Mouse (Mus musculus): ENCODE results near the gene Ccdc157. TPM values are rescaled to one million over a fixed set of nuclear protein-coding genes. Genes with fewer than 3 reads are reported as not detected.
A peak's percentile ranks its signal among the peaks of the same experiment; 100 is the strongest.
"Not testable (repeated sequence)": the region's sequence is repeated elsewhere in the genome, so short reads cannot be mapped to it uniquely, and the experiment has no call there.

The Ccdc157 gene
- polyA plus RNA-seq, 1 experiment from 2014 or later, result 9.5 TPM

DNA sequence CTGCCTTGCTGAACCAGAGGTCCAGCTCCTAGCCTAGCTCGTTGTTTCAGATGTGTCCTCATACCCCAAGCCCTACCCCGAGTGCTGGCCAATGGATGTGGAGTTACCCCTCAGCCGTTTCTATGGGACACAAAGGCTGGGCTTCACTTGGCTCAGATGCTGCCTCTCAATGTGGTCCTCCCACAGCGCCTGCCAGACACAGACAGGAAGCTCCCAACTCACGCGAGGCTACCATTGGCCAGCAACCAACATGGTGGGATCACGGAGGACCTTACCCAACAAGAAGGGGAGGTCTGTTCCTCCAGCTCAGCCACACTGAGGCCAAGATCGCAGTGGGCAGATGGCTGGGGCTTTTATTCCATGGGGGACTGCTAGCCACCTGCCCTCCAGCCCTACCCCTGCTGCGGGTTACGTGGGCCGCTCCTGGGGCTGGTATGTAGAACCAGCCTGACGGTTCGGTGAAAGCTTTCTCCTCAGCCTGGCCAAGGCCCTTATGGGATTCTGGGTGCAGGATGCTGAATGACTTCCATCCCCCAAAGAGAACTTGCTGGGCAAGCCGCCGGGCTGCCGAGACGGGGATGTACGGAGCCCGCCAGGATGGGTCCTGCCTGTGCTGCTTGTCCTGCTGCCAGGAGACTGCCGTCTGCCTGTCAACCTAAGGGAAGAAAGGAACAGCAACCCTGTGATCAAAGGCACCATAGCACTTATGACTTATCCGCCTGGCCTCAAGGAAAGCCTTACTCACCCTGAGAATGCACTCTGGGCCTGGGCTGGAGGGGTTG, 16.6 kb downstream of the Ccdc157 start:
- Histone ChIP-seq H3K9me3 (no peaks in the 10 kb centered on the region), H3K4me1 (0 out of 2 replicates have a peak, but pooled peaks cover 6% of the 10 kb centered on the region), H3K27ac (no peak overlapping the region), H3K4me3 (no peak overlapping the region), H3K9ac (no peak overlapping the region), H3K36me3 (peaks cover 57% of the 10 kb centered on the region), H3K27me3 (no peaks in the 10 kb centered on the region), H3K4me2 (no peak overlapping the region)
- ATAC-seq (ENCODE audit: borderline replicate concordance, extremely low read depth, low FRiP score, low TSS enrichment), result no peak
- 86% methylated on average over 21 of the region's 21 CpGs for WGBS

DNA sequence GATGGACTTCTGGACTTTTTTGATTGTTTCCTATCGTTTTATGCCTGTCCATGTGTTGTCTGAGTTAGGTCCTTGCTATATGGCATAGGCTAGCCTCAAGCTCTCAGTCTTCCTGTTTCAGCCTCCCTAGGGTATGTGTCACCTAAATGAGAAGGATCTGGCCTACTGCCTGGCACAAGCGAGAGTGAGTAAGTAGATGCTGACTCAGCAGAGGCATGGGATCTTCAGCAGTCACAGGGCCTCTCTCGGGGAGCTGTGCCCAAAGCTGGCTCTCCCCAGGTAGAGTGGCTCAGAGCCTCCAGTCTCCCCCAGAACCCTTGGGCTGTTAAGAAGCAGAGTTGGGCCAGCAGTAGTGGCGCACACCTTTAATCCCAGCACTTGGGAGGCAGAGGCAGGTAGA, 17.7 kb downstream of the Ccdc157 start:
- Histone ChIP-seq H3K27me3 (no peaks in the 10 kb centered on the region), H3K9ac (no peak overlapping the region), H3K4me2 (no peak overlapping the region), H3K9me3 (no peaks in the 10 kb centered on the region), H3K4me1 (0 out of 2 replicates have a peak, but pooled peaks cover 6% of the 10 kb centered on the region), H3K4me3 (no peak overlapping the region), H3K36me3 (peaks cover 58% of the 10 kb centered on the region), H3K27ac (peak overlapping the region; percentile 63)
- 85% methylated on average over 4 of the region's 4 CpGs for WGBS
- no peak for ATAC-seq (ENCODE audit: borderline replicate concordance, extremely low read depth, low FRiP score, low TSS enrichment)

DNA sequence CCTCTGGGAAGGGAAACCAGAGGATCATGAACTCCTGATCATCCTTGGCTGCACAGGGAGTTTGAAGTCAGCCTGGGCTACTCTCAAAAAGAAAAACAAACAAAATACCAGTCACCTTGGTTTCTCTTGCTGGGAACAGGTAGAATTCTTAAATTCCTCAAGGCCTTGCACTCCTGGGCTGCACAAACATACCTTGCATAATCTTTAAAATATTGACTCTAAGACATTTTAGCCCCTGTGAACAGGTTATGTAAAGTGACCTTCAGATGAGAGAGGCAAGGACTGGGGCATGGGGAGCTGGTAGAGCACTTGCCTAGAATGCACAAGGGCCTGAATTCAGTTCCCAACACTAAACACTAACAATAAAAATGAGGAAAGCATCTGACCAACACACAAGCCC, 18.6 kb downstream of the Ccdc157 start:
- H3K4me1 ChIP-seq, result peaks cover 6% of the 10 kb centered on the region; the same call in 1 of the 2 replicates
- H3K27me3 ChIP-seq, result no peaks in the 10 kb centered on the region
- H3K36me3 ChIP-seq, result peaks cover 58% of the 10 kb centered on the region
- H3K4me2 ChIP-seq, result no peak overlapping the region
- no peaks in the 10 kb centered on the region for H3K9me3 ChIP-seq
- H3K4me3 ChIP-seq, result no peak overlapping the region
- no peak overlapping the region for H3K9ac ChIP-seq
- H3K27ac ChIP-seq, result peak overlapping the region; percentile 63
- ATAC-seq (ENCODE audit: borderline replicate concordance, extremely low read depth, low FRiP score, low TSS enrichment), result no peak

DNA sequence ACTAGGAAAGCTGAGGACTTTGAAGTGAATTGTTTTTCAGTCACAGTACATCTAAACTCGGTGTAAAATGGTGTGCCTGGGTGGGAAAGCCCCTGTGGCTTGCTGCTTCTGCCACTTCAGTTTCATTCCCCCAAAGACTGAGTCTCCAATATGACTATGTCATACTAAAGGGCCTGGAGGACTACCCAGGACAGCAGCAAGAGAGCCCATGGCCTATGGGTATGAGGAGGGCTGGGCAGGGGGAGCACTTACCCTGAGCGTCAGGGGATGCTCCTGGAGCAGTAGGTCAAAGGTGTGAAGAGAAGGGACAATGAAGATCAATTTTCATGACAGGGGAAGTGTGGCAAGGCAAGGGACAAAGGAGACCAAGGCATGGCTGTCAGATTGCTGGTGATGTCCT, 21.1 kb downstream of the Ccdc157 start:
- WGBS, result 68% methylated on average over 2 of the region's 2 CpGs
- Histone ChIP-seq H3K27me3 (no peaks in the 10 kb centered on the region), H3K4me2 (no peak overlapping the region), H3K27ac (no peak overlapping the region), H3K4me1 (peaks cover 15% of the 10 kb centered on the region), H3K9ac (no peak overlapping the region), H3K9me3 (no peaks in the 10 kb centered on the region), H3K4me3 (no peak overlapping the region), H3K36me3 (peaks cover 54% of the 10 kb centered on the region)
- no peak for ATAC-seq (ENCODE audit: borderline replicate concordance, extremely low read depth, low FRiP score, low TSS enrichment)

DNA sequence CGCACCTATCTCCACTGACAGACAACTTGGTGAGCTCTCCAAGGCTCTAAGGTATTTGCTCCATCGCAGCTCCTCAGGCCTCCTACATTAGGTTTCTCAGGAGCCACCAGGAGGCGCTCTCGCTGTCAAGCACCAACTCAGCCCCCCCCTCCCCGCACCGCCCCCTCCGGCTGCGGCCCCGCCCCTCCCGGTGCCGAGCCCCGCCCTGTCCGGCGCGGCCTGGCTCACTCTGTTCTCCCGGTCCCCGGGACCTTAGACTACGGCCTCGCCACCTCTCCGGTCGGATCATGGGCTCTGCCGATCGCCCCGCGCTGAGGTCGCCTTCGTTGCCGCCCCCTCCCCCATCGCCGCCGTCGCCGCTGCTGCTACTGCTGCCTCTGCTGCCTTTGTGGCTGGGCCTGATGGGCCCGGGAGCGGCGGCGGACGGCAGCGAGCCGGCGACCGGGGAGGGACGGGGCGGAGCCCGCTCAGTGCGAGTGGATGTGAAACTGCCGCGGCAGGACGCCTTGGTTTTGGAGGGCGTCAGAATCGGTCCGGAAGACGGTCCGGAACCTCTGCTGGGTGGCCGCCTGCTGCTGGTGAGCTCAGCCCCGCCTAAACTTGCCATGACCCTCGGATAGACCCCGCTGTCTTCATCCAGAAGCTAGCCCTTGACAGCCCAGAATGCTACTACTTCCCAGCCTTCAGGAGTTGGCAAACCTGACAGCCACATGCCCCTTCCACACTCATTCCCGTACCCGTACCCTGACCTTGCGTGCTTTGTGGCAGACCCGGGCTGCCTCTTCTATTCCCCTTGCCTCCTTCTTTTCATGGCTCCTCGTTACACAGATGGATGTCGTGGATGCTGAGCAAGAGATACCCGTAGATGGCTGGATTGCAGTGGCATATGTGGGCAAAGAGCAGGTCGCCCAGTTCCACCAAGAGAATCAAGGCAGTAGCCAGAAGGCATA, 24.8 kb downstream of the Ccdc157 start, which contains the start of gene Rnf215:
Gene Rnf215, plus strand, starts transcription at position 217 of the 950 bp plus-strand sequence.
- H3K4me3 ChIP-seq, result peak within 1 kb of the TSS; percentile 96
- H3K27me3 ChIP-seq, result no peaks in the 10 kb centered on the region
- peak; percentile 94 for ATAC-seq (ENCODE audit: borderline replicate concordance, extremely low read depth, low FRiP score, low TSS enrichment)
- H3K27ac ChIP-seq, result peak within 1 kb of the TSS; percentile 80
- peak within 1 kb of the TSS; percentile 88 for H3K4me2 ChIP-seq
- 2% methylated on average over 65 of the region's 66 CpGs for WGBS
- no peaks in the 10 kb centered on the region for H3K9me3 ChIP-seq
- H3K9ac ChIP-seq, result peak within 1 kb of the TSS; percentile 99
- peaks cover 20% of the 10 kb centered on the region for H3K36me3 ChIP-seq
- peaks cover 9% of the 10 kb centered on the region for H3K4me1 ChIP-seq

DNA sequence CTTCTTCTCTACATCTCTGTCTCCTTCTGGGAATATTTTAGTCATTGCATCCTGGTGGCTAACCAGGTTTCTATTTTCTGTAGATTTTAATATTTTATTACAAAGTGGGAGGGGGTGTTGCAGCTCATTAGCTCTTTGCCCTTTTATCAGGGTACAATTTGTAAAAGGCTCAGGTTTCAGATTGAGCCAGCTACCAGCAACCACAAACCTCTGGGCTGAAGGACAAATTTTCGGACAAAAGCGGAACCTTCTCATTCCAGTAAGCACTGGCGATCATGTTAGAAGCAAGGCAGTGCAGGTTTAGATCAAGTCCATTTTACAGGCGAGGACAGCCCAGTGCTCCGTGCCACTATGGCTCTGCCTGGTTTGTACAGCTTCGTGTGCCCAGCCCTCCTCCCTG, 25.7 kb downstream of the Ccdc157 start:
- no peak for ATAC-seq (ENCODE audit: borderline replicate concordance, extremely low read depth, low FRiP score, low TSS enrichment)
- Histone ChIP-seq H3K4me1 (peaks cover 9% of the 10 kb centered on the region), H3K27ac (no peak overlapping the region), H3K36me3 (peaks cover 11% of the 10 kb centered on the region), H3K4me2 (no peak overlapping the region), H3K9me3 (no peaks in the 10 kb centered on the region), H3K9ac (no peak overlapping the region), H3K27me3 (no peaks in the 10 kb centered on the region), H3K4me3 (no peak overlapping the region)
- 47% methylated on average over 6 of the region's 6 CpGs for WGBS

DNA sequence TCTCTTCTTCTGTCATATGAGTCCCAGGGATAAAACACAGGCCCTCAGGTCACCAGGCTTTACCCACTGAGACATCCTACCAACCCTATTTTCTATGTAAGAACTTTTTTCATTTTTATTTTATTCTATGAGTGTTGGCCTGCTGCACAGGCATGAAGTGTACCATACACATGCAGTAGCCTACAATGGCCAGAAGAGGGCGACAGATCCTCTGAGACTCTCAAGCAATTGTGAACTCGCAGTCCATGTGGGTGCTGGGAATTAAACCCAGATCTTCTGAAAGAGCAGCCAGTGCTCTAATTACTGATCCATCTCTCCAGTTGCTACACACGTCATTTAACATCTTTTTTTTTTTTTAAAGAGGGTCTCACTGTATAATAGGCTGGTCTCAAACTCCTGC, 26.6 kb downstream of the Ccdc157 start:
- 0 out of 2 replicates have a peak, but pooled peaks cover 4% of the 10 kb centered on the region for H3K36me3 ChIP-seq
- 43% methylated on average over 3 of the region's 3 CpGs for WGBS
- ATAC-seq (ENCODE audit: borderline replicate concordance, extremely low read depth, low FRiP score, low TSS enrichment), result no peak

DNA sequence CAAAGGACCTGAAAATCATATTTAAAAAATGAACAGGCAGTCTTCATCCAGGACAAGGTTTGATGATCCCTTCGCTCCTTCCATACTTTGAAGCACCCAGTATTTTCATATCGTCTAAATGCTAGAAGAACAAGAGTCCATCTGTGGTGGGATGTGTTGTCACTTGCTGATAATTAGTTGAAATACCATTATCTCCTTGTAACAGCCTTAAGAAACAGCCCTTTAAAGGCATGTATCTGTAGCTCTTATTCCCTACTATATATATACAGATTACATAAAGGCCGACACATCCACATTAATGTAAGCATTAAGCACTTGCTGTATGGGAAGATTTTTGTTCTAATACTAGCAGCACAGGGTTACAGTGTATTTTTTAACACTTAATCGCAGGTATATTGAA, 31.6 kb downstream of the Ccdc157 start:
- 86% methylated on average over 4 of the region's 4 CpGs for WGBS
- ATAC-seq (ENCODE audit: borderline replicate concordance, extremely low read depth, low FRiP score, low TSS enrichment); H3K4me2 ChIP-seq: not testable (repeated sequence)

More for the DNA sequence above, 26.6 kb downstream of the Ccdc157 start:
- H3K4me2 ChIP-seq, result no peak overlapping the region
- no peak overlapping the region for H3K9ac ChIP-seq
- H3K27me3 ChIP-seq, result no peaks in the 10 kb centered on the region
- H3K9me3 ChIP-seq, result no peaks in the 10 kb centered on the region
- H3K4me3 ChIP-seq, result no peak overlapping the region
- no peak overlapping the region for H3K27ac ChIP-seq
- H3K4me1 ChIP-seq, result peaks cover 9% of the 10 kb centered on the region

DNA sequence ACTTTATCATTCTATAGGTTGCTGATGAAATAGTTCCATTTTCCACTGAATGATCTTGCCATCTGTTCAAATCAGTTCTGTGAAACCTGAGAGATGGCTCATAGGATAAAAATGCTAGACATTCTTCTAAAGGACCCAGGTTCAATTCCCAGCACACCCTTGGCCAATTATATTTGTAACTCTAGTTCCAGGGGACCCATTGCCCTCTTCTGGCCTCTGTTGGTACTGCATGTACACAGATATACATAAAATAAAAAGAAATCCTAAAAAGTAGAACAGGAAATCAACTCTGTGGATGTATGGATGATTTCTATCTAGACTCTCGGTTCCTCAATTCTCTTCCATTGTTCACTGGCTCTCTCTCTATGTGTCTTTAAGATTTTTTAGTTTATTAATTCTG, 33.0 kb downstream of the Ccdc157 start:
- Histone ChIP-seq H3K4me3 (no peak overlapping the region), H3K4me1 (no peaks in the 10 kb centered on the region), H3K36me3 (no peaks in the 10 kb centered on the region), H3K9ac (no peak overlapping the region), H3K27me3 (no peaks in the 10 kb centered on the region), H3K27ac (no peak overlapping the region), H3K4me2 (no peak overlapping the region), H3K9me3 (no peaks in the 10 kb centered on the region)
- 86% methylated on average over 1 of the region's 1 CpGs for WGBS
- no peak for ATAC-seq (ENCODE audit: borderline replicate concordance, extremely low read depth, low FRiP score, low TSS enrichment)

More for the DNA sequence above, 31.6 kb downstream of the Ccdc157 start:
- H3K4me3 ChIP-seq, H3K4me1 ChIP-seq, H3K27me3 ChIP-seq, H3K9ac ChIP-seq, H3K36me3 ChIP-seq, H3K9me3 ChIP-seq, H3K27ac ChIP-seq: not testable (repeated sequence)

DNA sequence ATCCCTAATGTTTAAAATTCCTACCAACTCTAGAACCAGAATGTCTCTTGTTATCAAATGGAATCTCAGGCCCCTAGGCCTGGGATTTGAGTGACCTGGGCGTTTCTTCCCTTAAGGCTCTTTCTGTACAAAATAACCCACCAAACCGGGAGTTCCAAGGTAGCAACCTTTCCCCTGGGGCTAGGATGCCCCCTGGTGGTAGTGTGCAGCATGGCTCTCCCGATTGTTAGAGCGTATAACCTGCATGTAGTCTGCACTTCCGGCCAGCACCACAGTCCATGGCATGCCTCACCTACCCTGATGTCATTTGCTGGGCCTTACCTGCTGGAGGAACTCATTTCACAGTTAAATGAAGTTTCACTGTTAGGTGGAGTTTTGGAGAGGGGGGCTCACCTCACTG, 36.2 kb downstream of the Ccdc157 start:
- peaks cover 7% of the 10 kb centered on the region; the same call in 1 of the 2 replicates for H3K27me3 ChIP-seq
- no peak overlapping the region for H3K4me2 ChIP-seq
- ATAC-seq (ENCODE audit: borderline replicate concordance, extremely low read depth, low FRiP score, low TSS enrichment), result no peak
- no peaks in the 10 kb centered on the region for H3K9me3 ChIP-seq
- H3K4me1 ChIP-seq, result peaks cover 7% of the 10 kb centered on the region
- WGBS, result 57% methylated on average over 5 of the region's 5 CpGs
- H3K36me3 ChIP-seq, result no peaks in the 10 kb centered on the region
- no peak overlapping the region for H3K4me3 ChIP-seq
- no peak overlapping the region for H3K9ac ChIP-seq
- H3K27ac ChIP-seq, result no peak overlapping the region

DNA sequence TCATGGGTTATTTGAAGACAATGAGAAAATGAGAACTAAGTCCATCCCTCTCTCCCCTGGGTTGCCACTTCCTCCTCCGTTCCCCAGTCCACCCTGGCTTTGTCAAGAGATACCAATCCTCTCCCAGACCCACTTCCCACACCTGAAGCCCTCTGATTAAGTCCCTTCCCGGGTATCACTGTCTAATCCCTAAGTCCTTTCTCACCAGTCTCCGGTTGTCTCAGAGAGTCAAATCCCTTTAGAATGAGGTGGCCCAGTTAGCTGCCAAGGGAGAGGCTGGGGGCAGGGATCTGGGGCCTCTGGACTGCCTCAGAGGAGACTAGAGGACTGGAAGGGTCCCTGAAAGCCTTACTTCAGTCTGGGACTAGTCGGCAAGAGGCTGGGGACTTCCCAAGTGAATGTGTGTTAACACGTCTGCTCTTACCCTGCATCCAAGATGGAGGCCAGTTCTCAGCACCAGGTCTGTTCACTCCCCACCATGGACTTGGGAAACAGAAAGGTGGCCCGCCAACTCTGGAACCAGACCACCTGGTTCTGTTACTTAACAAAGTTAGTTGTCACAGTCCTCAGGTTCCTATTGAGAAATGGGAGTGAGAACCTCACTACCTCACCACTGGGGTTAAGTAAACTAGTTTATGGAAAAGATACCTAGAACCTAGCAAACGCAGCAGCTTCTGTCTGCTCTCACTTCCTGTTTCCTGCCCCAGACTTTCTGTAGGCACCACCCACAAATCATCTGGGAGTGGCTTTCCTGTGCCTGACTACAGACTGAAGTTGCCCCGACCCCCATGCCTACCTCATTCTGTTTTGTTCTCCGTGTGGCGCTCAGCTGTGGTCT, 37.1 kb downstream of the Ccdc157 start, which contains the start of gene Sec14l2:
Gene Sec14l2, minus strand, starts transcription at position 674 of the 838 bp plus-strand sequence.
- ATAC-seq (ENCODE audit: borderline replicate concordance, extremely low read depth, low FRiP score, low TSS enrichment), result no peak
- peaks cover 9% of the 10 kb centered on the region; the same call in 1 of the 2 replicates for H3K27me3 ChIP-seq
- 65% methylated on average over 10 of the region's 10 CpGs for WGBS

More for the DNA sequence above, 37.1 kb downstream of the Ccdc157 start, which contains the start of gene Sec14l2:
- Histone ChIP-seq H3K4me2 (no peak within 1 kb of the TSS), H3K27ac (no peak within 1 kb of the TSS), H3K9me3 (no peaks in the 10 kb centered on the region), H3K9ac (no peak within 1 kb of the TSS), H3K36me3 (no peaks in the 10 kb centered on the region), H3K4me1 (peaks cover 14% of the 10 kb centered on the region), H3K4me3 (no peak within 1 kb of the TSS)
